Mouse (Mus musculus) CD4-positive, CD25-positive, alpha-beta regulatory T cell, adult 4 months (primary cell): Measurements from ENCODE around the gene Atxn3. TPM values are rescaled to one million over a fixed set of nuclear protein-coding genes. Genes with fewer than 3 reads are reported as not detected.
"Not testable (repeated sequence)": the region's sequence is repeated elsewhere in the genome, so short reads cannot be mapped to it uniquely, and the experiment has no call there.

Experiments used
- ATAC-seq: one replicate; pipeline ENCODE4 v1.8.0; 2017
- polyA plus RNA-seq, 2 experiments: library from polyadenylated mRNA; unstranded; fragments of 100-300 nt; shearing (Covaris generic); gene quantifications; one replicate each; pipeline ENCODE4 v1.2.1; 2017

Gene Atxn3
- polyA plus RNA-seq, 2 experiments from 2014 or later, result 17.7 to 18.8 TPM

DNA sequence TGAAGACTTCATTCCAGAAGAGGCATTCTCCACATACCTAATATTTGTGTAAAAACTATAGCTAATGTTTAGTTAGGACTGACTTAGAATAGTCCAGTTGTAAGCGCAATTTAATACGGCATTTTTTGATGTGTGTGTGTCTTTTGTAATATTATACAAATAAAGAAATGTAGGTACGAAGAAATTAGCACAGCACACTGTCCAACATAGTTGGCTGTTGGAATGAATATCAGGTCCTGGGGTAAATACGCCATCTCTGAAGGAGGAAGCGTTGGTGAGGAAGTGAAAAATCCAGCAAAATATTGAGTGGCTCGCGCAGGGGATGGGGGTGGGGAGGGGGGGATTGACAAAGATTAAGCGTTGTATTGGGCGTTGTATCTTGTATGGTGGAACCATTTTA is 510 bp upstream of the Atxn3 start:
- ATAC-seq, result peak; percentile 4

DNA sequence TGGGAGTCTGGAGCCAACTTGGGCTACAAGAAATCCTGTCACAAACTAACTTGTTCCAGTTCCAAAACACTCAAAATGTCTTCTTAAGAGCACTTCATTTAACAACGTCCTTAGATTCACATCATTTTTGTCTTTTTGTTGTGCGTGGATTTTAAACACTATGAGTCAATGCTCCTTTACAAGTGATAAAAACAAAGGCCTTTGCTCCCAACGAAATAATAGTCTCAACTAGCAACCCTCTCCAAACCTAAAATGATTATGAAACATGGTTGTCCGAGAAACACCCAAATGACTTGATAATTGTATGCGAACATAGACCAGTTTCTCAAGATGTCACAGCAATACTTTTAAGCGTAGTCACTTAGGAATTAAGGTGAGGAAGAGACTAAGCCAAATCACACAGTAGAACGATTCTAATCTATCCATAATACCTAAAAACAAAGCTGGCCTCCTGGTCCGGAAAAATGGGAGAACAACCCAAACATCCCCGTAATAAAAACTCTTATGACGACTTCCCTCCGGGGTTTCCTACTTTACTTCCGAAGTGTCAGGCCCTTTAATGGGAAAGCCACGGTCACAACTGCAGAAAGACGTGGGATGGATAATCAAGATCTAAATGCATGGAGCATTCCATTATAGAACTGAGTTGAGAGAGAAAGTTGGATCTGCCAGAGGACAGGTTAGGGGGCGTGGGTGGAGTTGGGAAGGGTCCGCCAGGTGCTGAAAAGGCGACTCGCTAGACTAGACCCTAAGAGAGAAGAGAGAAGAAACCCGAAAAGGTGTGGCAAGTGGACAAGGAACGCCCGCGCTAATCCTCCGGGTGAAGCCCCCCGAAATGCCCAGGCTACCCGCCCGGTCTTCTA is 736 bp downstream of the Atxn3 start:
- ATAC-seq, result peak; percentile 2

DNA sequence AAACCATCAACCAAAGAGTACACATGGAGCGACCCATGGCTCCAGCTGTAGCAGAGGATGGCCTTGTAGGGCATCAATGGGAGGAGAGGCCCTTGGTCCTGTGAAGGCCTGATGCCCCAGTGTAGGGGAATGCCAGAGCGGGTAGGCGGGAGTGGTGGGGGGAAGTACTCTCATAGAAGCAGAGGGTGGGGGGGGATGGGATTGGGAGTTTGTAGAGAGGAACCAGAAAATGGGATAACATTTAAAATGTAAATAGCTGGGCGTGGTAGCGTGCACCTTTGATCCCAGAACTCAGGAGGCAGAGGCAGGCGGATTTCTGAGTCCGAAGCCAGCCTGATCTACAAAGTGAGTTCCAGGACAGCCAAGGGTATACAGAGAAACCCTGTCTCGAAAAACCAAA is 2.2 kb downstream of the Atxn3 start:
- ATAC-seq, result not testable (repeated sequence)

- no peak for ATAC-seq
These were observed 9.2 kb downstream of the Atxn3 start for GRCm38 (mm10) chr12:101948801-101949200.

- no peak for ATAC-seq
These were observed 10.1 kb downstream of the Atxn3 start for GRCm38 (mm10) chr12:101947986-101948385.

GRCm38 (mm10) chr12:101937572-101937971 is 20.5 kb downstream of the Atxn3 start:
- ATAC-seq, result no peak

GRCm38 (mm10) chr12:101935223-101935622 is 22.8 kb downstream of the Atxn3 start:
- no peak for ATAC-seq

DNA sequence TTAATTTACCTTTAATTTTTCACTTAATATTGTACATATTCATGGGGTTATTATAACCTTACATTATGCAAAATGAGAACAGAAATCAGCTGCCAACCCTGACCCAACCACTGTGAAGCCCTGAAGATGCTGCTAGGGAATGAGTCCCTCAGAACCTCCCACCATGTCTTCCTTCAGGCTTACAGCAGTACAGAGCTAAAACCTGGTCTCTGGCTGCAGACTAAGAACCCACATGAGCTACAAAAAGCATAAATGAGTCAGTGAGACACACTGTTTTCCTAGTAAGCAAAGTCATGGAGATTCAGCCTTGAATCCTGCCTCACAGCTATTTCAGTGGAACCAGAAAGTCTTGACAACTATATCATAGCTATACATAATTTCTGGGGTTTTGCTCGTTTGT is 29.6 kb downstream of the Atxn3 start:
- no peak for ATAC-seq

GRCm38 (mm10) chr12:101922313-101922712 is 35.7 kb downstream of the Atxn3 start:
- ATAC-seq, result no peak

- ATAC-seq, result no peak
These were observed 38.2 kb downstream of the Atxn3 start for GRCm38 (mm10) chr12:101919847-101920246.

- ATAC-seq, result no peak
These were observed 40.9 kb downstream of the Atxn3 start for GRCm38 (mm10) chr12:101917165-101917564.

- ATAC-seq, result peak; percentile 94
These were observed 45.2 kb downstream of the Atxn3 start, which contains the start of gene Trip11 for GRCm38 (mm10) chr12:101912626-101913490. TSS of gene Trip11 (minus strand) at chr12:101913267.

DNA sequence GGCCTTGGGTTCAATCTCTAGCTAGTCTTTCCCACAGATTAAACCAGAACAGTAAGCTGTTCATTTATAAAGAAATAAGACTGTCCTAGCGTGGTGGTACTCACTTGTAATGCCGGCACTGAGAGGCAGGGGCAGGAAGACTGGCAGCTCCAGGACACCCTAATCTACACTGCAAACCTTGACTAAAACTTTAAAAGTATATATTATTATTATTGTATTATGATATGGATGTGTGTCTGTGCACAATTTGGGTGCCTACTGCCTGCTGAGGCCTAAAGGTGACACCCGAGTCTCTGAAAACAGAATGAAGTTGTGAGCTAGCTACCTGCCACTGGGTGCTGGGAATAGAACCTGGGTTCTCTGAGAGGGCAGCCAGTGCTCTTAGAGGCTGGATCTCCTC is 46.7 kb downstream of the Atxn3 start:
- ATAC-seq, result no peak

- ATAC-seq, result no peak
These were observed 47.7 kb downstream of the Atxn3 start for GRCm38 (mm10) chr12:101910360-101910759.

- ATAC-seq, result peak; percentile 84
These were observed 52.2 kb downstream of the Atxn3 start for GRCm38 (mm10) chr12:101905817-101906216.

- no peak for ATAC-seq
These were observed 53.1 kb downstream of the Atxn3 start for GRCm38 (mm10) chr12:101904906-101905305.

GRCm38 (mm10) chr12:101904170-101904569 is 53.9 kb downstream of the Atxn3 start:
- ATAC-seq, result no peak

DNA sequence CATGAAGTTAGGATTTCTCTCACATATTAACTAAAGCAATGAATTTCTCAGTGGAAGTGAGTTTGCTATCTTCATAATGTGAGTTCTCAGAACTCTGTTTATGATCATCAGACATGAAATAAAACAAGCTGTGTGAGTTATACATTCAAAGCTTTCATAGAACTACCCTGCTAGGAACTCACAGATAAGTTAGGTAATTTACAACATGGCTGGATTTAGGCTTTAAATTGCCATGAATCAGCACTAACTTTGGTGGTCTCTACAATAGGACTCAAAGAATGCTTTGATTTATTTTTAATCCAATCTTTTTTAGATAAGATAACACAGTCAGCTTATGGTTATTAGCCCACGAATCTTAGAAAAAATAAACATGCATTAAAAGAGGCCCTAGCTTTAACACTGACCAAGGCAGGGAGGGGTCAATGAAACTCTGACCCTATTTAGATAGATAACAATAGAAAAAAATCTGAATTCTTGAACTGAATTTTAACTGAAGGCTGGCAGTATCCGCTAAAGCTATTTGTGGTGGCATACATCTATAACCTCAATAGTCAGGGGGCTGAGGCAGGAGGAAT is 58.3 kb downstream of the Atxn3 start:
- no peak for ATAC-seq

DNA sequence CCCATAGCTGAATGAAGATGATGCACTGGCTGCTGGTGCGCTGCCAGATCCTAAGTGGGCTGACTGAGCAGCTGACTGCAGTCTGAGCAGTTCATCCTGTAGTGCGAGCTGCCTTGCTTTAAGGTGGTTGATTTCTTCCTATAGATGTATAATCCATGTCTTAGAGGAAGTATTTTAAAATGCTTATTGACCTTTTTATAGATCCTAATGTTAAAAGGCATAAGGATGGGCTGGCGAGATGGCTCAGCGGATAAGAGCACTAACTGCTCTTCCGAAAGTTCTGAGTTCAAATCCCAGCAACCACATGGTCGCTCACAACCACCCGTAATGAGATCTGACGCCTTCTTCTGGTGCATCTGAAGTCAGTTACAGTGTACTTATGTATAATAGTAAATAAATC is 59.1 kb downstream of the Atxn3 start:
- ATAC-seq, result no peak

DNA sequence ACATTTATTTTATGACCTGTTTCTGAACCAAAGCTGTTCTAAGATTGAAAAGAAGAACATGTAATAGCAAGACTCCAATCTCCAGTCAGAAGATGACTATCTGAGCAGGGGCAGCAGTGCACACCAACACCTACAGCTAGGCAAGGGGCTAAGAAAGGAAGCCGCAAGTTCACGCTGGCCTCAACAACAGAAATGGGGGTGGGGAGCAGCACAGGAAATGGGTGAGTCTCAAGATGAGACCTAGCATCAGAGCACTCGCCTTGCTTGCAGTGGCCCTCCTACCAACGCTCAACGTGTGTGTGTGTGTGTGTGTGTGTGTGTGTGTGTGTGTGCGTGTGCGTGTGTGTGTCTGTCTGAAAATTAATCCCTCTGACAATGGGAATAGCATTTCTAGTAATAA is 60.9 kb downstream of the Atxn3 start:
- peak; percentile 99 for ATAC-seq

GRCm38 (mm10) chr12:101893296-101893695 is 64.8 kb downstream of the Atxn3 start:
- ATAC-seq, result no peak

DNA sequence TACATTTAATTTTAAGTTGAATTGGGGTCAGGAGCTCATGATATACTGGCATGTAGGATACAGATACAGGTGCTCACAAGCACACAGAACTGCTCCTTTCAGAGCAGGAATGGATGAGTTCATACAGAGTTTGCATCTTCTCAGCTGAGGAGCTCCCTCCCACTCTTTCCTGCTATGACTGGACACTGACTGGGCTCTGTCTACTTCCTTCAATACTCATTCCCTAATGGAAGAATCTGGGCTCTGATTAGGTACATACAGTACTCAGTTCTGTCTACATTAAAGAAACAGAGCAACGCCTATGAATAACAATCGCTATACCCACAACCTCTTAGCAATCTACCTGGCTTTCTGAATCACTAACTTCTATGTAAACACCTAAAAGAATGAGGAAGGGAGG is 65.2 kb downstream of the Atxn3 start:
- ATAC-seq, result no peak

GRCm38 (mm10) chr12:101891066-101891465 is 67.0 kb downstream of the Atxn3 start:
- ATAC-seq, result no peak
